Mouse (Mus musculus) cerebellum, postnatal 10 days (tissue): ENCODE data around the gene Ralgps1.

Experiments used
- DNase-seq, 2 experiments: peaks; one replicate each; pipeline ENCODE4 v3.0.0; 2021; ENCODE audit warnings: mixed read lengths in 2 of 2

Ralgps1 gene

GRCm38 (mm10) chr2:33320568-33320967 lies 50.7 kb downstream of the Ralgps1 start:
- no peak for DNase-seq

GRCm38 (mm10) chr2:33319934-33320333 lies 51.4 kb downstream of the Ralgps1 start:
- DNase-seq, result no peak

GRCm38 (mm10) chr2:33319455-33319854 lies 51.8 kb downstream of the Ralgps1 start:
- DNase-seq, result peak in 1 of 2 experiments; percentile 1

- DNase-seq, result peak; percentile 75 to 79
Measured at GRCm38 (mm10) chr2:33318491-33318964, 52.8 kb downstream of the Ralgps1 start.

GRCm38 (mm10) chr2:33316516-33316915 lies 54.8 kb downstream of the Ralgps1 start:
- peak; percentile 77 to 80 for DNase-seq

GRCm38 (mm10) chr2:33316063-33316405 lies 55.3 kb downstream of the Ralgps1 start:
- DNase-seq, result no peak

GRCm38 (mm10) chr2:33315233-33316062 lies 55.8 kb downstream of the Ralgps1 start:
- DNase-seq, result peak in 1 of 2 experiments; percentile 57

- peak; percentile 94 to 97 for DNase-seq
Measured at GRCm38 (mm10) chr2:33309426-33309825, 61.9 kb downstream of the Ralgps1 start.

- no peak for DNase-seq
Measured at GRCm38 (mm10) chr2:33306565-33306964, 64.7 kb downstream of the Ralgps1 start.

GRCm38 (mm10) chr2:33303416-33303947 lies 67.8 kb downstream of the Ralgps1 start:
- DNase-seq, result no peak

GRCm38 (mm10) chr2:33302828-33303227 lies 68.5 kb downstream of the Ralgps1 start:
- no peak for DNase-seq

- DNase-seq, result no peak
Measured at GRCm38 (mm10) chr2:33302405-33302804, 68.9 kb downstream of the Ralgps1 start.

- peak; percentile 53 to 70 for DNase-seq
Measured at GRCm38 (mm10) chr2:33300371-33301046, 70.8 kb downstream of the Ralgps1 start.

- DNase-seq, result no peak
Measured at GRCm38 (mm10) chr2:33298928-33299327, 72.4 kb downstream of the Ralgps1 start.

- no peak for DNase-seq
Measured at GRCm38 (mm10) chr2:33295115-33295514, 76.2 kb downstream of the Ralgps1 start.

GRCm38 (mm10) chr2:33292057-33292456 lies 79.2 kb downstream of the Ralgps1 start:
- DNase-seq, result no peak

GRCm38 (mm10) chr2:33290491-33290890 lies 80.8 kb downstream of the Ralgps1 start:
- DNase-seq, result peak; percentile 72 to 86

- DNase-seq, result peak; percentile 81 to 86
Measured at GRCm38 (mm10) chr2:33288837-33289236, 82.4 kb downstream of the Ralgps1 start.

GRCm38 (mm10) chr2:33283674-33284073 lies 87.6 kb downstream of the Ralgps1 start:
- DNase-seq, result no peak

GRCm38 (mm10) chr2:33282877-33283276 lies 88.4 kb downstream of the Ralgps1 start:
- DNase-seq, result peak; percentile 90 to 93

GRCm38 (mm10) chr2:33281807-33282206 lies 89.5 kb downstream of the Ralgps1 start:
- DNase-seq, result no peak

GRCm38 (mm10) chr2:33280525-33280924 lies 90.8 kb downstream of the Ralgps1 start:
- DNase-seq, result no peak

- no peak for DNase-seq
Measured at GRCm38 (mm10) chr2:33279758-33280157, 91.5 kb downstream of the Ralgps1 start.
